Mouse (Mus musculus) cerebellum, adult 8-10 months (tissue): Measurements from ENCODE around the gene Rgl2.
A peak's percentile ranks its signal among the peaks of the same experiment; 100 is the strongest.
"Not testable (repeated sequence)": the region's sequence is repeated elsewhere in the genome, so short reads cannot be mapped to it uniquely, and the experiment has no call there.

ENCODE experiments used
- DNase-seq: peaks from one replicate; pipeline ENCODE4 v3.0.0; 2022

Gene Rgl2

GRCm38 (mm10) chr17:33951021-33951946, 21.9 kb downstream of the Rgl2 start, which contains the start of gene B3galt4:
Gene B3galt4, minus strand, starts transcription at chr17:33951488.
- peak; percentile 54 for DNase-seq

DNA sequence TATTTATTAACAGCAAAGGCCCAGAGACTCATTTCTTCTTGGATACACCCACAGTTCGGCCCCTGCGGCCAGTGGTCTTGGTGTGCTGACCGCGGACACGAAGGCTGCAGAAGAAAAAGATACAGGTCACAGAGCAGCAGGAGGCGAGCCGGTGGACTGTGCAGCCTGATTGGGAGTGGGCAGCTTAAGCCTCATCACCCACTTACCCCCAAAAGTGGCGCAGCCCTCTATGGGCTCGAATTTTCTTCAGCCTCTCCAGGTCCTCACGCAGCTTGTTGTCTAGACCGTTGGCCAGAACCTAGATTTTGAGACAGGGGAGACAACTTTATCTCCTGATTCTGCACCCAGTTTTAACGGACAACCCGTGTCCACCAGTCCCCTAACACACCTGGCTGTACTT, 22.7 kb downstream of the Rgl2 start:
- DNase-seq = not testable (repeated sequence)

GRCm38 (mm10) chr17:33952879-33953278, 23.5 kb downstream of the Rgl2 start:
- DNase-seq = no peak

DNA sequence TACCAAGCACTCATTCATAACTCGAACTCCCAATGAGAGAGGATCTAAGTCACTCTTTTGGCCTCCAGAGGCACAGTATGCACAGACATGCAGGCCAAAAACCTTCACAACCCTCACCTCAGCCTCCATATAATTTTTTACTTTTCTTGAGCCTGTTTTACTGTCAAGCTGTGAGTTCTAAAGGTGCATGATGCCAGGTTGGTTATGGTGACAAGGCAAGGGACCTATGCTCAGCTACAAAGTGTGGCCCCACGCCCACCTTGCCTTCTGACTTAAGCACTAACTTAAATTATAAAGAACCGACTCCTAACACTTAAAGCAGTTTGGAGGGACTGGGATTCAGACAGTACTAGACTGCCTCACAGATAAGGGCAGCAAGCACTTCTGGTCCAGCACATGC, 24.0 kb downstream of the Rgl2 start:
- no peak for DNase-seq

DNA sequence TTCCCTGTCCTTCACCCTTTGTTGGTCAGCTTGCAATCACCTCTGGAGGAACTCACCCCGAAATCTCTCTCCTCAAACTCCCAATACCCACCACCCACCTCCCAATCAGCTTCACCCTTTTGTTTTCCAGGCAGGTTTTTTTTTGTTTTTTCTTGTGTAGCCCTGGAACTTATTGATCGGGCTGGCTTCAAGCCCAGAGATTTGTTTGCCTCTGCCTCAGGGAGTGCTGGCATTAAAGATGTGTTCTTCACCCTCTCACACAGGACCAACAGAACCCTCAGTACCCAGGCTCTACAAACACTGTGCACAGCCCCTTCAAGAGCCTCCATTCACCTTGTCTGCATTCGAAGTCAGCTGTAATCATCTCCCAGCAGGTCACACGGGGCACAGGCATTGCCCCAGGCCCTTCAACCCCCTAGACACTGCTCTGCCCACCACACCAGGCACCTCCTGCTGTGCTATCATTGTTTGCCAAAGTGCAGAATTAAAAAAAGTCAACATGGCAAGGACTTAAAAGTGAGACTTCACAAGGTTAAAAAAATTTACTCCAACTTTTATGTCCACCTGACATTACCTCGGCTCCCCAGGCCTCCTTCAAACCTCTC, 24.7 kb downstream of the Rgl2 start:
- DNase-seq = no peak

GRCm38 (mm10) chr17:33954646-33955554, 25.6 kb downstream of the Rgl2 start:
- DNase-seq = no peak

GRCm38 (mm10) chr17:33955555-33956214, 26.3 kb downstream of the Rgl2 start, which contains the start of the genes Vps52 and Rps18:
Gene Vps52, plus strand, starts transcription at chr17:33955812.
Gene Rps18, minus strand, starts transcription at chr17:33956001.
- peak; percentile 98 for DNase-seq

- no peak for DNase-seq
These were observed 27.0 kb downstream of the Rgl2 start for GRCm38 (mm10) chr17:33956336-33956735.

DNA sequence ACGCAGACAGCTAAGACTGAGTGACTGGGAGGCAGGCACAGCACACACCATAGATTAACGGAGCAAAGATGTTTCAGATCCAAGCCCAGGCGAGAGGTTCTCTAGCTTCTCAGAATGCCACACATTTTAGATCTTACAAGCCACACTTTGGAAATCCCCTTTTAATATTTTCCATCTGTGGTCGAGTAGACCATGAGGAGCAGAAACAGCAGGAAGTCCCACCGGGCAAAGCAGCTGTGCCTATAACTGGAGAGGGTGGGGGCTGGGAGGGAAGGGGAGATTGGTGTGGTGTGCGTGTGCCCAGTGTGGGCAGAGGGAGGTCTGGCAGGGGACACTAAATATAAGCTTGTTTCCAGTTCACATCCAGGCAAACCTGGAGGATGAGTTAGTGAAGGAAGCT, 28.1 kb downstream of the Rgl2 start:
- no peak for DNase-seq

DNA sequence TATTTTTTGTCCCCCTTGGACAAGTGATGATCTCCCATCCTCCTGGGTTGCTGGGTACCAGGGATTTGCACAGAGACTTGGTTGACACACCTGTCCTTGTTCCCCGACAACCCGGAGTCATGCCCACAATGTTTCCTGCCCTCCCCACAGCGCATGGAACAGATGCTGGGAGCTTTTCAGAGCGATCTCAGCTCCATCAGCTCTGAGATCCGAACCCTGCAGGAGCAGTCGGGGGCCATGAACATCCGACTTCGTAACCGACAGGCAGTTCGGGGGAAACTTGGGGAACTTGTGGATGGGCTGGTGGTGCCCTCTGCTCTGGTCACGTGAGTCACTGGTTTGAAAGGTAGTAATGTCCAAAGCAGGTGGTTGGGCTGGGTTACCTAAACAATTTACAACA, 29.1 kb downstream of the Rgl2 start:
- no peak for DNase-seq

GRCm38 (mm10) chr17:33959135-33959534, 29.8 kb downstream of the Rgl2 start:
- no peak for DNase-seq

DNA sequence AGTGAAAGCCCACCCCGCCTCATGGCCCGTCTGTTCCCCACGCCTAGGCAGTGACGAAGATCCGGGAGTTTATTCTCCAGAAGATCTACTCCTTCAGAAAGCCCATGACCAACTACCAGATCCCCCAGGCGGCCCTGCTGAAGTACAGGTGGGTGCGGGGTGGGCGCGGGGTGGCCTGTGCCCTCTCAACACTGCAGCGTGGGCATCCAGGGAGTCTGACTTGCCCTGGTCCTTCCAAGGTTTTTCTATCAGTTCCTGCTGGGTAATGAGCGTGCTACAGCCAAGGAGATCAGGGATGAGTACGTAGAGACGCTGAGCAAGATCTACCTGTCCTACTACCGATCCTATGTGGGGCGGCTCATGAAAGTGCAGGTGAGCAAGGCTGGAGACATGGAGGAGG, 30.6 kb downstream of the Rgl2 start:
- no peak for DNase-seq

DNA sequence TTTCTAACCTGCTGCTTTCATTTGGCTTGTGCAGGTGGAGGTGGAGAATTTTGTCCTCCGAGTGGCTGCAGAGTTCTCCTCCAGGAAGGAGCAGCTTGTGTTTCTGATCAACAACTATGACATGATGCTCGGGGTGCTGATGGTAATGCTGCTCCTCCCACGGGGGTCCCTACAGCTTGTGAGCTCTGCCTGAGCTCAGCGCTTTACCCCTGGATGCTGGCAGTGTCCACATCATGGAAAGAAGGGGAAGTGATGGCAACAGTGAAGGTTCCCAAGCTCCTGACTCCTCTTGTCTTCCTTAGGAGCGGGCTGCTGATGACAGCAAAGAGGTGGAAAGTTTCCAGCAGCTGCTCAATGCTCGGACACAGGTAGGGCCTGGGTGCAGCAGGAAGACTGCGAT, 33.5 kb downstream of the Rgl2 start:
- DNase-seq = no peak

DNA sequence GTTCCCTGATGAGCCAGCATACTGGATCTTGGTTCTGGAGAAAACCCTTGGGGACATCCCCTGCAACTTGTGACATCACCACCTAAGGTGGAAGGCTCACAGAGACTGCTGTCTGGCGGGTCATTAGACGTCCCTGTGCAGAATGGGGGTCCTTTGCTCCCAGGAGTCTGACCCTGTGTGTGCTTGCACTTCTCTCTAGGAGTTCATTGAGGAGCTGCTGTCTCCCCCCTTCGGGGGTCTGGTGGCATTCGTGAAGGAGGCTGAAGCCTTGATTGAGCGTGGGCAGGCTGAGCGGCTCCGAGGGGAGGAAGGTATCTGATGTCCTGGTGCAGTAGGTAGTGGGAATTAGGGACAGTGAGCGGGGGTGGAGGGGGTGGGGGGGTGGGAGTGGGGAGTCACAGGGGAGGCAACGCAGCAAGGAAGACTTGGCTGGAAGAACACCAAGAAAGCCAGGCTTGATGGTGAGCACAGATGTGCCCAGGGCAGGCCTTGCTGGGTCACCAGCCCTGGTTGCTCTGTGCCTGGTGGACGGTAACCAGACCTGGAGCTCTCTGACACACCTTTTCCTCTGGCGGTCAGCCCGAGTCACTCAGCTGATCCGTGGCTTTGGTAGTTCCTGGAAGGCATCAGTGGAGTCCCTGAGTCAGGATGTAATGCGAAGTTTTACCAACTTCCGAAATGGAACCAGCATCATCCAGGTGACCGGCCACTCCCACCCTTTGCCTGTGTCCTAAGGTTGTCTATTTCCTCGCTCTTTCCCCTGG, 35.9 kb downstream of the Rgl2 start:
- no peak for DNase-seq

DNA sequence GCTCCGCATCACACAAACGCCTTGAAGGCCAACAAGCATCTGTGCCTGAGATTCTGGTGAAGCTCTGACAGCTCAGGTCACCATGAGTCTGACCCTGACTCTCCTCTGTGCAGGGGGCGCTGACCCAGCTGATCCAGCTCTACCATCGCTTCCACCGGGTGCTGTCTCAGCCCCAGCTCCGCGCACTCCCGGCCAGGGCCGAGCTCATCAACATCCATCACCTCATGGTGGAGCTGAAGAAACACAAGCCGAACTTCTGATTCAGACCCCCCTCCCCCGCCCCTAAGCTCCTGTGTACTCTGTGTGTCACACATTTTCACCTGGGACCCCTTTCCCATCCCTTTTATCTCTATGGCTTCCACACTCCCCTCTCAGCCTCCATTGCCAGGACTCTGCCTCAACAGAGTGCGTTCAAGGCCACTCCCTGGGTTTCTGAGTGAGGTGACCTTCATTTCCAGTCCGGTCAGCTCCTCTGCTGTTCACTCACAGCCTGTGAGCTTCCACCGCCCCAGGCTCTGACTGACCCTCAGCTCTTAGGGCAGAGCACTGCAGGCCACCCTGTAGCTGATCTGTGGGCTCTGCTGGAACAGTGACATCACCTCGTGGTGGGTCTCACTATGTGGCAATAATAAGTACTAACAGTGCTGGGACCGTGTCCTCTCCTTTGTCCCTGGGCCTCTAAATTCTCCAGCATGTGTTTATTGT, 36.7 kb downstream of the Rgl2 start:
- DNase-seq = no peak

DNA sequence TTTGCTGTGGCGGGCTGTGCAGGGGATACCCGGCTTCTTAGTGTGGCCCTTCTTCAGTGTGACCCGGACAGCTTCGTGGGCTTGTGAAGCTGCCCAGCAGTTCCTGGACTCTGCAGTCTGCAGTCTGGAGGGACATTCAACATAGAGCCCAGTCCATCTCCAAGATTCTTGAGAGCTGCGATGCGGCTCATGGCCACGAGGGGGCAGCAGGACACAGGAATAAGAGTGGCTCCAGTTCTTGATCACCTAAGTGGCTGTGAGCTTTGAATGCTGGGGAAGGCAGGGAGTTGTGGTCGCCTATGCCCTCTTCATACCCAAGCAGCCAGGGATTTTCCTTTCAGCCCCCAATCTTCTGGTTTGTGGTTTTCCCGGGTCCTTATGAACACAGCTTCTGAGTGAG, 39.1 kb downstream of the Rgl2 start:
- peak; percentile 74 for DNase-seq

DNA sequence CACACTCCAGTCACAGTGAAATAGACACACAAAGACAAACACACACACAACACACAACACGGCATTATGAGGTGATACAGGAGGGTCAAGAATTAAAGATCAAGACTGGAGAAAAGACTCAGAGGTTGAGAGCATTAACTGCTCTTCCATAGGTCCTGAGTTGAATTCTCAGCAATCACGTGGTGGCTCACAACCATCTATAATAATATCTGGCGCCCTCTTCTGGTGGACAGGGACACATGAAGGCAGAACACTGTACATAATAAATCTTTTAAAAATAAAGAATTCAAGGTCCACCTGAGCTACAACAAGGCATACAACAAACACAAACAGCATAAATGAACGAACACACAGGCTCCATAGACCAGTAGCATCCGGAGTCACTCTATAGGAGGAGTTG, 39.6 kb downstream of the Rgl2 start:
- DNase-seq = no peak

GRCm38 (mm10) chr17:33969394-33969793, 40.1 kb downstream of the Rgl2 start:
- no peak for DNase-seq

- DNase-seq = no peak
These were observed 43.3 kb downstream of the Rgl2 start for GRCm38 (mm10) chr17:33972691-33973090.

DNA sequence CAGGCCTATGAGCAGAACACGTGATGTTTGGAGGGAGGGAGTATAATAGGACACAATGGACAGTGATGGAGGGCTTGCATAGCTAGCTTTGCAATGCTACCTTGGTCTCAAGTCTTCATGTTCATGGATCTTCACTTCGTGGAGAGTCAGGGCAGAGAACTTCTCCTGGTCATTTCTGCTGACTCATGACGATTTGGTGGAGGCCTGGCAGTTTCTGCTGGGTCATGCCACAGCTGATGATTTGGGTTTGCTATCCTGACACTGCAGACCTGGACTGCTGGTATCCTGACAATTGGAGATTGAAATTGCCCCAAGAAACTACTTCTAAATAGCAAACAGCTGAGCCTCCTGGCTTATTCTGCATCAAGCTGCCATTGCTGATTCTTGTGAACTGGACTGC, 44.2 kb downstream of the Rgl2 start:
- no peak for DNase-seq
